Mouse (Mus musculus): ENCODE data around the gene Gnptab. TPM values are rescaled to one million over a fixed set of nuclear protein-coding genes. Genes with fewer than 3 reads are reported as not detected.

Gene Gnptab
- 14.3 and 16.0 TPM in 2 replicates for polyA plus RNA-seq (2012; rRNA removed)

DNA sequence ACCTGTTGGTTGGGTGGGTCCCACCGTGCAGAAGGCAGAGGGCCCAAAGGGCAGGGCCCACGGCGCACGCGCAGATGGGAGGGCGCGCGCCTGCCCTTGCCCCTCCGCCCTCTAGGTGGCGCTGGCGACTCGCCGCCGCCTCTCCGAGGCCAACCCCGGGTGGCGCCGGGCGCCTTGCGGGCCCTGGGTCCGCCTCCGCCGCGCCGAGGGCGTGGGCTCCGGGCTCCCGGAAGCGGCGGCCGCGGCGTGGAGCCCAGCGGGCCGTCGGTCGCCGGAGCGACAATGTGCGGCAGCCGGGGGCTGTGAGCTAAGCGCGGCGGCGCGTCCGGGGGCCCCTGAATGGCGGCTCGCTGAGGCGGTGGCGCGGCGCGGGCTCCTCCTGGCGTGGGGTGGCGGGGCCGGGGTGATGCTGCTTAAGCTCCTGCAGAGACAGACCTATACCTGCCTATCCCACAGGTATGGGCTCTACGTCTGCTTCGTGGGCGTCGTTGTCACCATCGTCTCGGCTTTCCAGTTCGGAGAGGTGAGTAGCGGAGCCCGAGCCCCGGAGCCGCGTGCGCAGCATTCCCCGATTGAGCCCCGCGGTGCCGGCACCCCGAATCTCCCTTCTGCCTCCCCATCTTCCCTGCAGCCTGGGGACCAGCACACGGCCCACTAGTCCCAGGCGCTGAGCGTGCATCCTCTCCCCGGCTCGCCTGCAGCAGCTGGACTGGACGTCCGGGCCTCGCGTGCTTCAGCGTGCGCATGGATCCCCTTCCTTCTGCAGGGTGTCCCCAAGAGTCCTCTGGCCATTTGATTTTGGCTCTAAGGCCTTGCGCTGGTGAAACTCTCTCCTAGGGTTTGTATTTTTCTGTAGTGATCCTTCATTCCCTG lies at the start of gene Gnptab, which contains the start of gene Dram1:
TSS of gene Gnptab (plus strand) at position 120 of the 873 bp plus-strand sequence.
TSS of gene Dram1 (minus strand) at position 68 of the 873 bp plus-strand sequence.
- Histone ChIP-seq H3K36me3 (ENCODE audit: control insufficient read depth, insufficient read depth, low read length) (no peaks in the 10 kb centered on the region), H3K4me3 (ENCODE audit: control insufficient read depth, insufficient read depth, low read length) (peak within 1 kb of the TSS; percentile 84), H3K27me3 (ENCODE audit: control insufficient read depth, insufficient read depth, low read length) (no peaks in the 10 kb centered on the region), H3K27ac (ENCODE audit: control insufficient read depth, insufficient read depth, low read length) (no peak within 1 kb of the TSS), H3K4me1 (replicated peaks; ENCODE audit: control insufficient read depth, insufficient read depth, low read length) (peaks cover 12% of the 10 kb centered on the region)
- WGBS, result under 1% methylated on average over 87 of the region's 87 CpGs
- DNase-seq, result peak; percentile 92
- TF ChIP-seq CTCF (IDR thresholded peaks at IDR 0.05; ENCODE audit: borderline replicate concordance, control insufficient read depth, extremely low read depth, insufficient read depth, low read length, poor library complexity) (peak; percentile 99), POLR2A (IDR thresholded peaks at IDR 0.05; ENCODE audit: control insufficient read depth, extremely low read depth, insufficient read depth, low read length, poor library complexity) (0 out of 2 replicates have a peak, but pooled peaks have one; percentile 46)

DNA sequence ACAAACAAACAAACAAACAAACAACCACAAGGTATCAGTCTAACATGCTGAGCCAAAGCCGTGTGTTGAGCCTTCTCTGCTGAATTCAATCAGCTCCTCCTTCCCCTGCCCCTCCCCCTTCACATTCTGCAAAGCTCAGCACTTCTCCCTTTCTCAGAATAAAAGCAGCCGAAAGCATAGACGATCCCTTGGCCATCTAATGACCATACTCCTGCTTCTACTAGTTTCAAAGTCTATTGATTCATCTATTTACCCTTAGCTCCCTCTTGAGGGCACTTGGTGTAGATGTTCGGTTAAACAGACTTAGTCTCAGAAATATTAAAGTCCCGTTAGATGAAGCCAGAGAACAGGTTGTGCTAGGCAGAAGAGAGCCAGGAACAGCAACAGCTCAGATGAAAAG lies 48.2 kb upstream of the Gnptab start:
- Histone ChIP-seq H3K36me3 (ENCODE audit: control insufficient read depth, insufficient read depth, low read length) (no peaks in the 10 kb centered on the region), H3K4me1 (replicated peaks; ENCODE audit: control insufficient read depth, insufficient read depth, low read length) (no peaks in the 10 kb centered on the region), H3K4me3 (ENCODE audit: control insufficient read depth, insufficient read depth, low read length) (no peak overlapping the region), H3K27ac (ENCODE audit: control insufficient read depth, insufficient read depth, low read length) (no peak overlapping the region), H3K27me3 (ENCODE audit: control insufficient read depth, insufficient read depth, low read length) (no peaks in the 10 kb centered on the region)
- DNase-seq, result no peak
- 17% methylated on average over 5 of the region's 5 CpGs for WGBS
- TF ChIP-seq POLR2A (IDR thresholded peaks at IDR 0.05; ENCODE audit: control insufficient read depth, extremely low read depth, insufficient read depth, low read length, poor library complexity) (no peak), CTCF (IDR thresholded peaks at IDR 0.05; ENCODE audit: borderline replicate concordance, control insufficient read depth, extremely low read depth, insufficient read depth, low read length, poor library complexity) (no peak)

DNA sequence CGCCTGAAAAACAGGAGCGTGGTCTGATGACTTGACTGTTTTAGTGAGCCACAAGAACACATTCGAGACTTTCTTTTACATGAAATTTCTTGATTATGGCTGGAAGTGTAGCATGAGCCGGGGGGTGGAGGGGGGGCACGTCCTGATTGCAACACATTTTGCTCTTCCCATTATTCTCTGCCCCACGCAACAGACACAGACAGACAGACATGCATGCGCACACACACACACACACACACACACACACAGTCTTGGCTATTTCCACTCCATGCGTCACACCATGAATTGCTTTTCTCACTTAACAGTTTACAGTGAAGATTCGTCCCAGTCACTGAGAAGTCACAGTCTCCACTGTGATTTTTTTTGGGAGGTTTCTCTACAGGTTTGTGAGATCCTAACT lies 38.3 kb upstream of the Gnptab start:
- Histone ChIP-seq H3K4me1 (replicated peaks; ENCODE audit: control insufficient read depth, insufficient read depth, low read length) (peaks cover 7% of the 10 kb centered on the region), H3K27ac (ENCODE audit: control insufficient read depth, insufficient read depth, low read length) (no peak overlapping the region), H3K4me3 (ENCODE audit: control insufficient read depth, insufficient read depth, low read length) (no peak overlapping the region), H3K27me3 (ENCODE audit: control insufficient read depth, insufficient read depth, low read length) (no peaks in the 10 kb centered on the region), H3K36me3 (ENCODE audit: control insufficient read depth, insufficient read depth, low read length) (no peaks in the 10 kb centered on the region)
- 85% methylated on average over 9 of the region's 9 CpGs for WGBS
- no peak for TF ChIP-seq CTCF (IDR thresholded peaks at IDR 0.05; ENCODE audit: borderline replicate concordance, control insufficient read depth, extremely low read depth, insufficient read depth, low read length, poor library complexity)
- no peak for TF ChIP-seq POLR2A (IDR thresholded peaks at IDR 0.05; ENCODE audit: control insufficient read depth, extremely low read depth, insufficient read depth, low read length, poor library complexity)
- no peak for DNase-seq

DNA sequence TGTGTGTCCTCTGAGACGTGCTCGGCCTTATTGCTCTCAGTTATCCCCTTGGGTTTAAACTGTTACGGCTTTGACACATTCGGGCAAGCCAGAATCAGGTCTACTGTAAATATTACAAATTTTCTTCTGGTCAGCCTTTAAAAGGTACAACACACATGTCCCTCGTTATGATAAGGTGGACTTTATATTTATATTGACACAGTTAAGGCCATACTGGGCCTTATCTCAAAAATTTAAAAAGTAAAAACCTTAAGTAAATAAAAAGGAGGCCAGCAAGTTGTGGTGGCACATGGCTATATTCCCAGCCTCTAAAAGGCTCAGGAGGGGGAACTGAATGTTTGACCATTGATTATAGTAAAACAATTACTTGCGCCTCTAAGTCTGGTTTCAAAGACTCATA lies 37.6 kb upstream of the Gnptab start:
- H3K36me3 ChIP-seq (ENCODE audit: control insufficient read depth, insufficient read depth, low read length), result no peaks in the 10 kb centered on the region
- H3K4me3 ChIP-seq (ENCODE audit: control insufficient read depth, insufficient read depth, low read length), result no peak overlapping the region
- no peak for TF ChIP-seq POLR2A (IDR thresholded peaks at IDR 0.05; ENCODE audit: control insufficient read depth, extremely low read depth, insufficient read depth, low read length, poor library complexity)
- TF ChIP-seq CTCF (IDR thresholded peaks at IDR 0.05; ENCODE audit: borderline replicate concordance, control insufficient read depth, extremely low read depth, insufficient read depth, low read length, poor library complexity), result no peak
- no peaks in the 10 kb centered on the region for H3K27me3 ChIP-seq (ENCODE audit: control insufficient read depth, insufficient read depth, low read length)
- WGBS, result 96% methylated on average over 6 of the region's 6 CpGs
- H3K4me1 ChIP-seq (replicated peaks; ENCODE audit: control insufficient read depth, insufficient read depth, low read length), result peaks cover 6% of the 10 kb centered on the region
- DNase-seq, result no peak
- H3K27ac ChIP-seq (ENCODE audit: control insufficient read depth, insufficient read depth, low read length), result no peak overlapping the region

DNA sequence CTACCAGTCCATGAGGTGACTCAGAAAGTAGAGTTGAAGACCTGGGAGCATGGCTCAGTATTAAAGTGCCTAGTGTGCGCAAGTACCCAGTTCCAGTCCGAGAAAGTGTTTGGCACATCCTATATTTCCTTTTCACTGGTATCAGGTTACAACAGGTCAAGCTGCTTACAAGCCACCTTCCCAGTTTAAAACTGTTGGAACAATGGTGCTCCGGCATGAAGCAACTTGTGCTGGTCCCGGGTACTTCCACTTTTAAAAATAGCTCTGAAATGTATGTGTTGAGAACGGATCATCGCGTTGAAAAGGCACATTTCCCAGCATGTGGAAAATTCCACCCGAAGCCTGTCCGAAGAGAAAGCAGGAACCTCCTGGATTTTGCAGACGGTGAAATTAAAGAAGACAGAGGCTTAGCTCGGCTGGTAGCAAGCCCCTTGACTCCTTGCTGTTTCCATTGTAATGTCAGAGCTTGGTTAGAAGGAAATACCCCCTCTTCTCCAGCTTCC lies 33.0 kb upstream of the Gnptab start:
- no peak overlapping the region for H3K27ac ChIP-seq (ENCODE audit: control insufficient read depth, insufficient read depth, low read length)
- no peak overlapping the region for H3K4me3 ChIP-seq (ENCODE audit: control insufficient read depth, insufficient read depth, low read length)
- TF ChIP-seq POLR2A (IDR thresholded peaks at IDR 0.05; ENCODE audit: control insufficient read depth, extremely low read depth, insufficient read depth, low read length, poor library complexity) (no peak), CTCF (IDR thresholded peaks at IDR 0.05; ENCODE audit: borderline replicate concordance, control insufficient read depth, extremely low read depth, insufficient read depth, low read length, poor library complexity) (no peak)
- H3K36me3 ChIP-seq (ENCODE audit: control insufficient read depth, insufficient read depth, low read length), result no peaks in the 10 kb centered on the region
- H3K27me3 ChIP-seq (ENCODE audit: control insufficient read depth, insufficient read depth, low read length), result no peaks in the 10 kb centered on the region
- H3K4me1 ChIP-seq (replicated peaks; ENCODE audit: control insufficient read depth, insufficient read depth, low read length), result no peaks in the 10 kb centered on the region
- no peak for DNase-seq
- WGBS, result 36% methylated on average over 11 of the region's 11 CpGs

- WGBS, result 61% methylated on average over 12 of the region's 12 CpGs
- Histone ChIP-seq H3K4me3 (ENCODE audit: control insufficient read depth, insufficient read depth, low read length) (no peak overlapping the region), H3K4me1 (replicated peaks; ENCODE audit: control insufficient read depth, insufficient read depth, low read length) (no peaks in the 10 kb centered on the region), H3K27ac (ENCODE audit: control insufficient read depth, insufficient read depth, low read length) (no peak overlapping the region), H3K27me3 (ENCODE audit: control insufficient read depth, insufficient read depth, low read length) (no peaks in the 10 kb centered on the region), H3K36me3 (ENCODE audit: control insufficient read depth, insufficient read depth, low read length) (no peaks in the 10 kb centered on the region)
- DNase-seq, result no peak
- TF ChIP-seq CTCF (IDR thresholded peaks at IDR 0.05; ENCODE audit: borderline replicate concordance, control insufficient read depth, extremely low read depth, insufficient read depth, low read length, poor library complexity), result no peak
- no peak for TF ChIP-seq POLR2A (IDR thresholded peaks at IDR 0.05; ENCODE audit: control insufficient read depth, extremely low read depth, insufficient read depth, low read length, poor library complexity)
Observed at GRCm38 (mm10) chr10:88346454-88347245, 32.3 kb upstream of the Gnptab start.
